Mouse (Mus musculus): Measurements from ENCODE around the gene Kcnip2. TPM values are rescaled to one million over a fixed set of nuclear protein-coding genes. Genes with fewer than 3 reads are reported as not detected.
"Not testable (repeated sequence)": the region's sequence is repeated elsewhere in the genome, so short reads cannot be mapped to it uniquely, and the experiment has no call there.

Kcnip2 gene
- polyA plus RNA-seq, 1 experiment from 2014 or later, result 3.6 TPM

DNA sequence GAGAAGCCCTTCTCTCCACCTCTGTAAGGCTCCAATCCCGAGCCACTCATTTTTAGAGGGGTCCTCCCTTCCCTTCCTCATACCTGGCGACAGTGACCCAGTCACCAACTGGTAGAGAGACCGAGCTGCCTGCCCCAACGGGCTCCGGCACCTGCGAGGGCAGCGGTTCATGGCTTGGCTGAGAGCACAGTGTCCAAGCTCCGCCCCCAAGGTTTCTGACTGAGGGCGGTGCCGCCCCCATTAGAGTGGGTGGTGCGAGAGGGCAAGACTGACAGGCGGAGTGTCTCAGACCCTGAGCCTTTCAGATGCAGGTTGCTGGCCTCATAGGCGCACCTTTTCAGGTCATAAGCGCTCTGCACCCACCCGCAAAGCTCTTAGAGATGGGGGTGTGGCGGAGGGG lies 3.7 kb downstream of the Kcnip2 start:
- Histone ChIP-seq H3K36me3 (ENCODE audit: control insufficient read depth, insufficient read depth, low read length) (no peaks in the 10 kb centered on the region), H3K4me1 (ENCODE audit: control insufficient read depth in 2 of 2, insufficient read depth in 2 of 2, low read length in 2 of 2) (peaks cover 11 to 22% of the 10 kb centered on the region in 2 experiments; a peak in 3 of 4 replicates), H3K9ac (ENCODE audit: low read length) (no peak overlapping the region), H3K9me3 (ENCODE audit: control insufficient read depth, low read length) (no peaks in the 10 kb centered on the region), H3K4me3 (ENCODE audit: control insufficient read depth in 1 of 2, insufficient read depth in 1 of 2, low read depth in 1 of 2, low read length in 2 of 2) (peak overlapping the region in 1 of 2 experiments; percentile 21; a peak in 2 of 4 replicates), H3K4me2 (ENCODE audit: low read length) (peak overlapping the region; percentile 59), H3K27ac (replicated peaks in 1 of 2; ENCODE audit: control insufficient read depth in 1 of 2, insufficient read depth in 1 of 2, low read depth in 2 of 2, low read length in 2 of 2) (no peak overlapping the region), H3K27me3 (ENCODE audit: control insufficient read depth, insufficient read depth, low read length) (peaks cover 16% of the 10 kb centered on the region; the same call in 1 of the 2 replicates)
- no peak for ATAC-seq (ENCODE audit: insufficient number of reproducible peaks, insufficient read depth, low FRiP score, low read depth)
- 2% methylated on average over 16 of the region's 16 CpGs for WGBS

DNA sequence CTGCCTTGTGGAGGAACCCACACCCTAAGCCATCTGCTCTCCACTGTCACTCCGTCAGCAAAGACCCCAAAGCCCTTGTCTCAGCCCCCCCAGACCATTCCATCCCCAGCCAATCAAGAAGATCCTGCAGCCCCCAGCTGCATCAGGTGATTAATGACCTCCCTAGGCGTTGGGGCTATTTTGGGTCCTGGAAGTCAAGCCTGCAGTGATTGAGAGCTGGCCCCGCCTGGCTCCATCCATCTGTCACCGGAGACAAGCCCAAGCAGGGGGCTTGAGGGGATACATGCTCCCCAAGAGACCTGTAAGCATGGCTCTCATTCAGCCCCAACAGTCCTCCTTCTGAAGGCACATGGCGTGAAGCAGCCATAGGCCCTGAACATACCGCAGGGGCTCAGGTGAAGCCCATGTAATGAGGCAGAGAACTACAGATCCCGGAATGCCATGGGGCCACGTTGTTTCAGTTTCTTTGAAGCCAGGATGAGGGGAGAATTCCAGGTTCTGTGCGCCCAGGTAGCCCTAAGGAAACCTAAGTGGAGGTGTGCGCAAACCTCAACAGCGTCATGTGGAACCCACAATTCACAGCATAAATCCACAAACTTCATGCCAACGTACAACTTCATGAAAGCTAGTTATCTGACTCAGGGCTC lies 4.7 kb downstream of the Kcnip2 start:
- Histone ChIP-seq H3K9me3 (ENCODE audit: control insufficient read depth, low read length) (no peaks in the 10 kb centered on the region), H3K36me3 (ENCODE audit: control insufficient read depth, insufficient read depth, low read length) (no peaks in the 10 kb centered on the region), H3K27ac (replicated peaks in 1 of 2; ENCODE audit: control insufficient read depth in 1 of 2, insufficient read depth in 1 of 2, low read depth in 2 of 2, low read length in 2 of 2) (no peak overlapping the region), H3K4me1 (ENCODE audit: control insufficient read depth in 2 of 2, insufficient read depth in 2 of 2, low read length in 2 of 2) (peaks cover 7 to 16% of the 10 kb centered on the region in 2 experiments; a peak in 3 of 4 replicates), H3K9ac (ENCODE audit: low read length) (no peak overlapping the region), H3K4me3 (ENCODE audit: control insufficient read depth in 1 of 2, insufficient read depth in 1 of 2, low read depth in 1 of 2, low read length in 2 of 2) (no peak overlapping the region), H3K4me2 (ENCODE audit: low read length) (no peak overlapping the region), H3K27me3 (ENCODE audit: control insufficient read depth, insufficient read depth, low read length) (peaks cover 16% of the 10 kb centered on the region; the same call in 1 of the 2 replicates)
- ATAC-seq (ENCODE audit: insufficient number of reproducible peaks, insufficient read depth, low FRiP score, low read depth), result no peak
- 51% methylated on average over 12 of the region's 12 CpGs for WGBS

DNA sequence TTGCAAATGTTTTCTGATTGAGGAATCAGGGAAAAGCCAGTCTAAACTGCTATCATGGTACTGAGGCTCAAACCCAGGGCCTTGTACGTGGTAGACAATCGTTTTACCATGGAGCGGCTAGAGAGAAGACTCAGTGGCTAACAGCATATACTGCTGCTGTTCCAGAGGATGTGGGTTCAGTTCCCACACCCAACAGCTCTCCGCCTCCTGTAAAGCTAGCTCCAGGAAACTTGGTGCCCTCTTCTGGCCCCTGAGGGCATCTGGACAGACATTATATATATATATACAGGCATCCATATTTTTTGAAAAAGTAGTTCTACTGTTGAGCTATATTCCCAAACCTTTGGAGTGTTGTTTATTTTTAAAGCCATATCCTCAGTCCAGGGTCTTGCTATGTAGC lies 8.1 kb downstream of the Kcnip2 start:
- no peaks in the 10 kb centered on the region for H3K9me3 ChIP-seq (ENCODE audit: control insufficient read depth, low read length)

DNA sequence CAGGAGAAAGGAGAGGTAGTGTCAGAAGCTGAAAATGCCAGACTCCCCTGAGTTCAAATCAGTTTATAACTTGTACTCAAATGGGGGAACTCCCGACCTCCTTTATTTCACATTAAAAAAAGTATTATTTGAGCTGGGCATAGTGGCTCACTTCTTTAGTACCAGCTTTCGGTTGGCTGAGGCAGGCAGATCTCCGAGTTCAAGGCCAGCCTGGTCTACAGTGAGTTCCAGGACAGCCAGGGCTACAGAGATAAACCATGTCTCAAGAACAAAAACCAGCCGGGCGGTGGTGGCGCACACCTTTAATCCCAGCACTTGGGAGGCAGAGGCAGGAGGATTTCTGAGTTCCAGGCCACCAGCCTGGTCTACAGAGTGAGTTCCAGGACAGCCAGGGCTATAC lies 10.0 kb downstream of the Kcnip2 start:
- not testable (repeated sequence) for H3K36me3 ChIP-seq (ENCODE audit: control insufficient read depth, insufficient read depth, low read length); H3K9ac ChIP-seq (ENCODE audit: low read length); H3K9me3 ChIP-seq (ENCODE audit: control insufficient read depth, low read length); ATAC-seq (ENCODE audit: insufficient number of reproducible peaks, insufficient read depth, low FRiP score, low read depth); H3K4me1 ChIP-seq (ENCODE audit: control insufficient read depth in 2 of 2, insufficient read depth in 2 of 2, low read length in 2 of 2); H3K27me3 ChIP-seq (ENCODE audit: control insufficient read depth, insufficient read depth, low read length); H3K4me2 ChIP-seq (ENCODE audit: low read length); H3K4me3 ChIP-seq (ENCODE audit: control insufficient read depth in 1 of 2, insufficient read depth in 1 of 2, low read depth in 1 of 2, low read length in 2 of 2); H3K27ac ChIP-seq (replicated peaks in 1 of 2; ENCODE audit: control insufficient read depth in 1 of 2, insufficient read depth in 1 of 2, low read depth in 2 of 2, low read length in 2 of 2)
- 89% methylated on average over 6 of the region's 6 CpGs for WGBS

More for the DNA sequence above, 8.1 kb downstream of the Kcnip2 start:
- H3K27me3 ChIP-seq (ENCODE audit: control insufficient read depth, insufficient read depth, low read length), result no peaks in the 10 kb centered on the region
- 93% methylated on average over 4 of the region's 4 CpGs for WGBS
- no peaks in the 10 kb centered on the region for H3K36me3 ChIP-seq (ENCODE audit: control insufficient read depth, insufficient read depth, low read length)
- peaks cover 5 to 9% of the 10 kb centered on the region in 2 experiments; a peak in 3 of 4 replicates for H3K4me1 ChIP-seq (ENCODE audit: control insufficient read depth in 2 of 2, insufficient read depth in 2 of 2, low read length in 2 of 2)
- ATAC-seq (ENCODE audit: insufficient number of reproducible peaks, insufficient read depth, low FRiP score, low read depth), result no peak
- H3K27ac ChIP-seq (replicated peaks in 1 of 2; ENCODE audit: control insufficient read depth in 1 of 2, insufficient read depth in 1 of 2, low read depth in 2 of 2, low read length in 2 of 2), result no peak overlapping the region
- no peak overlapping the region for H3K4me2 ChIP-seq (ENCODE audit: low read length)
- H3K4me3 ChIP-seq (ENCODE audit: control insufficient read depth in 1 of 2, insufficient read depth in 1 of 2, low read depth in 1 of 2, low read length in 2 of 2), result no peak overlapping the region
- H3K9ac ChIP-seq (ENCODE audit: low read length), result no peak overlapping the region

DNA sequence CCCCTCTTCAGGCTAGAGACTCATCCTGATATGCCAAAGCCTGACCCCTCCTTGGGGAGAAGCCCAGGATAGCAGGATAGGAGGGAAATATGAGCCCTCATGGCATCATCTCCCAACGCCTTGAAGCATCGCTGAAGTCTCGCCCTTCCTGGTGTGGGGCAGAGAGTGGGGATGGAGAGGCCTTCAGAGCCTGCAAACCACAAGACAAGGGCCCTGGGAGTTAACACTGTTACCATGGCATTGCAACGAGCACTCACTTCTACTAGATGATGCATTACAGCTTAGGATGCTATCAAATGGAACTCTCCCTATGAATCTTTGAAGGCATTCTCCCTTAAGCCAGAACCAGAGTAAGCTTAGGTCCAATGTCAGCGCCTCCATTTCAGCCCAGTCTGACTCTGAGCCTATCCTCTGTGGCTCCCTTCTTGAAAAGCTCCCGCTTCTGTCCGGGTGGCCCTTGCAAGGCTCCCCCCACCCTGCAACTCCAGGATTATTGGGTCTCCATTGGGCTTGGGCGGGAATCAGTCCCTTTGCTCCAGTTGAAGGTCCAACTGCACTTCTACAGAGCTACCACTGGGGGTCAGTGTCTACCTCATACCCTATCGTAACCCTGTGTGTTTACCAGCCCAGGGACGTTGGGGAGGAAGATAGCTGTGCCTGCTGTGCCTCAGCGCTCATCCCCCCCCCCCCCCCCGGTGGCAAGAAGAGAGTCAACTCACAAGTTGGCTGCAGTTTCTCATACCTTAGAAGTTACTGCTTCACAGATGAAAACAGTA lies 11.1 kb downstream of the Kcnip2 start:
- no peaks in the 10 kb centered on the region for H3K36me3 ChIP-seq (ENCODE audit: control insufficient read depth, insufficient read depth, low read length)
- H3K9ac ChIP-seq (ENCODE audit: low read length), result no peak overlapping the region
- H3K27ac ChIP-seq (replicated peaks in 1 of 2; ENCODE audit: control insufficient read depth in 1 of 2, insufficient read depth in 1 of 2, low read depth in 2 of 2, low read length in 2 of 2), result no peak overlapping the region
- 23% methylated on average over 12 of the region's 12 CpGs for WGBS
- no peak for ATAC-seq (ENCODE audit: insufficient number of reproducible peaks, insufficient read depth, low FRiP score, low read depth)
- H3K27me3 ChIP-seq (ENCODE audit: control insufficient read depth, insufficient read depth, low read length), result no peaks in the 10 kb centered on the region
- H3K4me2 ChIP-seq (ENCODE audit: low read length), result 0 out of 2 replicates have a peak overlapping the region, but pooled peaks have one; percentile 19
- no peaks in the 10 kb centered on the region for H3K9me3 ChIP-seq (ENCODE audit: control insufficient read depth, low read length)
- H3K4me3 ChIP-seq (ENCODE audit: control insufficient read depth in 1 of 2, insufficient read depth in 1 of 2, low read depth in 1 of 2, low read length in 2 of 2), result no peak overlapping the region
- H3K4me1 ChIP-seq (ENCODE audit: control insufficient read depth in 2 of 2, insufficient read depth in 2 of 2, low read length in 2 of 2), result peaks cover 0 to 2% of the 10 kb centered on the region in 2 experiments; a peak in 1 of 4 replicates

DNA sequence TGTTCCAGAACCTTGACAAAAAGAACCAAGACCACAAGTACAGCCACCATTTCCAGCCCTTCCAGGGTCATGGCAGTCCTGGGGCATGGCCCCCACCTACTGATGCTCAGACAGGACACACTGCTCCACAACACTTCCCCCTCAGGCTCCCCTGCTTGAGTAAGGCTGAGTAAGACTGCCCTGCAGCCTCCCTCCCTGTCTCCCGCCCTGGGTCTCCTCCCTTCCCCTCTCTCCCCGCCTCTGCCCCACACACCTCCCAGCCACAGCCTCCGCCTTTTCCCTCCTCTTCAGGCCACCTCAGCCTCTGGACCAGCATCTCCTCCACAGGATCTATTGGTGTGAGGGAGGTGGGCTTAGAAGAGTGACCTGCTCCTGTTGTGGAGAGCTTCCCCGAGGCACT lies 12.5 kb downstream of the Kcnip2 start:
- Histone ChIP-seq H3K9me3 (ENCODE audit: control insufficient read depth, low read length) (no peaks in the 10 kb centered on the region), H3K27ac (replicated peaks in 1 of 2; ENCODE audit: control insufficient read depth in 1 of 2, insufficient read depth in 1 of 2, low read depth in 2 of 2, low read length in 2 of 2) (no peak overlapping the region), H3K4me2 (ENCODE audit: low read length) (no peak overlapping the region), H3K36me3 (ENCODE audit: control insufficient read depth, insufficient read depth, low read length) (no peaks in the 10 kb centered on the region), H3K4me3 (ENCODE audit: control insufficient read depth in 1 of 2, insufficient read depth in 1 of 2, low read depth in 1 of 2, low read length in 2 of 2) (no peak overlapping the region), H3K27me3 (ENCODE audit: control insufficient read depth, insufficient read depth, low read length) (no peaks in the 10 kb centered on the region), H3K9ac (ENCODE audit: low read length) (no peak overlapping the region), H3K4me1 (ENCODE audit: control insufficient read depth in 2 of 2, insufficient read depth in 2 of 2, low read length in 2 of 2) (peaks cover 0 to 2% of the 10 kb centered on the region in 2 experiments; a peak in 1 of 4 replicates)
- ATAC-seq (ENCODE audit: insufficient number of reproducible peaks, insufficient read depth, low FRiP score, low read depth), result no peak
- WGBS, result 10% methylated on average over 4 of the region's 4 CpGs

DNA sequence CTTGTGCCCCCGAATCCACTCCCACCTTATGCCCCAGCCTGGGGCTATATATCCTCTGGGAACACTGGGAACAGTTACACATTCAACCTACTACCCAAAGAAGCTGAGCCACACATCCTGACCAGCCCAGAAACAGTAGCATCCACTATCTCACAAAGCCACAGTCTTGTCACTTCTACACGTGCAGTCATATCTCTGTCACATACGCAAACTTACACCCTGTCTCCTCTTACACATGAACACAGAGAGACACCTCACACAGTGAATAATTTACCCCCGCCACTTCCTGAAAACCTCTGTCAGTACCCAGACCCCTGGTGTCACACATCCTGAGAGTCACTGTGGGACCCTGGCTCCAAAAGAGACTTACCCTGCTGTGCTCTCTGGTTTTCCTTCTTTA lies 13.2 kb downstream of the Kcnip2 start:
- H3K9ac ChIP-seq (ENCODE audit: low read length), result no peak overlapping the region
- 52% methylated on average over 4 of the region's 4 CpGs for WGBS
- H3K9me3 ChIP-seq (ENCODE audit: control insufficient read depth, low read length), result 0 out of 2 replicates have a peak, but pooled peaks cover 3% of the 10 kb centered on the region
- no peak for ATAC-seq (ENCODE audit: insufficient number of reproducible peaks, insufficient read depth, low FRiP score, low read depth)
- no peak overlapping the region for H3K4me3 ChIP-seq (ENCODE audit: control insufficient read depth in 1 of 2, insufficient read depth in 1 of 2, low read depth in 1 of 2, low read length in 2 of 2)
- no peaks in the 10 kb centered on the region for H3K36me3 ChIP-seq (ENCODE audit: control insufficient read depth, insufficient read depth, low read length)
- no peak overlapping the region for H3K27ac ChIP-seq (replicated peaks in 1 of 2; ENCODE audit: control insufficient read depth in 1 of 2, insufficient read depth in 1 of 2, low read depth in 2 of 2, low read length in 2 of 2)
- H3K4me2 ChIP-seq (ENCODE audit: low read length), result no peak overlapping the region
- peaks cover 0 to 2% of the 10 kb centered on the region in 2 experiments; a peak in 1 of 4 replicates for H3K4me1 ChIP-seq (ENCODE audit: control insufficient read depth in 2 of 2, insufficient read depth in 2 of 2, low read length in 2 of 2)
- no peaks in the 10 kb centered on the region for H3K27me3 ChIP-seq (ENCODE audit: control insufficient read depth, insufficient read depth, low read length)

All from heart, embryonic 14.5 days (tissue).